Comparison of ENCODE assay signal across 38 mouse cellular contexts in the genomic region with DNA sequence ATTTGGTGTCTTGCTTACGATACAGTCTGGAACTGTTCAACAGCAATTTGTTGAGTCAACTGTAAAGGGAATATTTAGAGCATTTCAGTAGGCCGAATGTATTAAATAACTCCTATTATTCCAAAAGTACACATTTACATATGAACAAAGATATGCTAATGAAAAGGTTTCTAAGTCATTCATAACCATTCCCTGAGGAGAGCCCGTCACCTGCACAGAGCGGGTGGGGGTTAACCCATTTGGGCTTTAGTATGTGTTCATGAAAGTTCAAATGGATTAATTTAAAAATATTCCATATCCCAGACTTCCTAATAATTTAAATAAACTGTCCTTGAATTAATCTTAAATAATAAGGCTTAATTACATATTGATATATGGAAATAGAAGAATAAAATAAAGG. TPM values are rescaled to one million over a fixed set of nuclear protein-coding genes. Genes with fewer than 3 reads are reported as not detected.
"Had no signal": no experiment of that assay in that cellular context is flagged by ENCODE, and none has a peak within 500 bp of the region (broad histone marks: within the 10 kb centered on the region; RNA-seq: fewer than 3 reads in every experiment).

No protein-coding gene starts in this region.

- H3K4me2 ChIP-seq: heart, embryonic 12.5 days; hindbrain, embryonic 12.5 days; hindbrain, embryonic 14.5 days; intestine, embryonic 15.5 days; limb, embryonic 12.5 days; liver, embryonic 11.5 days; liver, embryonic 13.5 days had no signal

- H3K4me1 ChIP-seq: heart, embryonic 10.5 days; heart, embryonic 12.5 days; hindbrain, embryonic 10.5 days; hindbrain, embryonic 12.5 days; intestine, embryonic 15.5 days; limb, embryonic 10.5 days; limb, embryonic 12.5 days; liver, embryonic 13.5 days had no signal

- H3K4me3 ChIP-seq: gastrocnemius, adult 2 months; heart, embryonic 10.5 days; heart, embryonic 12.5 days; hindbrain, embryonic 10.5 days; hindbrain, embryonic 12.5 days; intestine, embryonic 15.5 days; layer of hippocampus, adult 2 months; left cerebral cortex, adult 2 months; limb, embryonic 10.5 days; limb, embryonic 12.5 days; liver, embryonic 13.5 days had no signal

- H3K36me3 ChIP-seq: heart, embryonic 10.5 days; heart, embryonic 12.5 days; hindbrain, embryonic 10.5 days; hindbrain, embryonic 12.5 days; intestine, embryonic 15.5 days; limb, embryonic 10.5 days; limb, embryonic 12.5 days; liver, embryonic 13.5 days had no signal

- H3K9me3 ChIP-seq: heart, embryonic 10.5 days; heart, embryonic 12.5 days; hindbrain, embryonic 10.5 days; hindbrain, embryonic 12.5 days; intestine, embryonic 15.5 days; limb, embryonic 10.5 days; limb, embryonic 12.5 days; liver, embryonic 13.5 days had no signal

- H3K27me3 ChIP-seq: heart, embryonic 12.5 days; hindbrain, embryonic 12.5 days; intestine, embryonic 15.5 days; limb, embryonic 12.5 days; liver, embryonic 13.5 days had no signal

- H3K27ac ChIP-seq: gastrocnemius, adult 2 months; heart, embryonic 10.5 days; hindbrain, embryonic 10.5 days; hindbrain, embryonic 12.5 days; hindbrain, embryonic 14.5 days; intestine, embryonic 15.5 days; layer of hippocampus, adult 2 months; left cerebral cortex, adult 2 months; limb, embryonic 10.5 days; limb, embryonic 12.5 days; liver, embryonic 13.5 days had no signal

- DNase-seq: gastrocnemius, adult 2 months; gastrocnemius, postnatal 10 days; gastrocnemius, postnatal 25 days; heart, adult 18-20 months; heart, postnatal 10 days; heart, postnatal 4 days; kidney, adult 18-20 months; kidney, adult 8-10 months; kidney, postnatal 10 days; kidney, postnatal 25 days; kidney, postnatal 4 days; liver; liver, embryonic 13.5 days had no signal

- ATAC-seq: hindbrain, embryonic 16.5 days; inflammation-experienced regulatory T-cells, adult 6 months; intestine, embryonic 15.5 days; intestine, postnatal 0 days had no signal

- H3K9ac ChIP-seq: heart, embryonic 12.5 days; hindbrain, embryonic 12.5 days; hindbrain, embryonic 14.5 days; intestine, embryonic 15.5 days; limb, embryonic 12.5 days; liver, embryonic 13.5 days had no signal

RNA-seq across cellular contexts. Expression of gene Nox3, which starts 28.8 kb away (rescaled TPM):
- total RNA-seq: gastrocnemius, adult 2 months; gastrocnemius, postnatal 10 days; gastrocnemius, postnatal 25 days; gastrocnemius, postnatal 4 days; granulocyte monocyte progenitor cell, adult 5-6 weeks; heart, adult 18-20 months; heart, adult 8-10 months; heart, postnatal 10 days; heart, postnatal 25 days; heart, postnatal 4 days; layer of hippocampus, adult 2 months; layer of hippocampus, postnatal 10 days; layer of hippocampus, postnatal 25 days had no signal
- polyA plus RNA-seq: heart, embryonic 10.5 days; heart, embryonic 12.5 days; heart, embryonic 14.5 days; heart, embryonic 16.5 days; hindbrain, embryonic 10.5 days; hindbrain, embryonic 14.5 days; hindbrain, embryonic 16.5 days; inflammation-experienced regulatory T-cells, adult 6 months; intestine, embryonic 15.5 days; intestine, postnatal 0 days; kidney, embryonic 14.5 days; kidney, embryonic 16.5 days; limb, embryonic 10.5 days; limb, embryonic 12.5 days; limb, embryonic 14.5 days; liver, embryonic 11.5 days; liver, embryonic 13.5 days had no signal
